Mouse (Mus musculus) heart, embryonic 14.5 days (tissue): ENCODE results near the gene Map2k6. TPM values are rescaled to one million over a fixed set of nuclear protein-coding genes. Genes with fewer than 3 reads are reported as not detected.

Experiments
- ATAC-seq: fragments of 200-750 bp; cut with Nextera tagmentation; 2 replicates; pipeline ENCODE4 v1.8.0; 2017; ENCODE audit warnings: low read depth, moderate TSS enrichment; ENCODE audit not compliant: insufficient number of reproducible peaks, insufficient read depth, low FRiP score
- H3K27ac ChIP-seq, 2 experiments: fragments of 200-500 bp in 1 of 2; fragments of 300-500 bp in 1 of 2; sonication (generic) in 1 of 2; replicated peaks in 1 of 2; 2 replicates each; pipeline ENCODE4 v1.5.1; 2012 to 2014; ENCODE audit warnings: low read depth in 2 of 2, low read length in 2 of 2, control low read depth in 1 of 2, mild to moderate bottlenecking in 1 of 2, mixed read lengths in 1 of 2; ENCODE audit not compliant: control insufficient read depth in 1 of 2, insufficient read depth in 1 of 2
- H3K27me3 ChIP-seq: fragments of 300-500 bp; sonication (generic); 2 replicates; pipeline ENCODE4 v1.6.1; 2014; ENCODE audit warnings: mild to moderate bottlenecking, low read length, control low read depth; ENCODE audit not compliant: control insufficient read depth, insufficient read depth
- H3K36me3 ChIP-seq: fragments of 300-500 bp; sonication (generic); 2 replicates; pipeline ENCODE4 v1.6.1; 2014; ENCODE audit warnings: mild to moderate bottlenecking, control low read depth, low read length, mixed read lengths; ENCODE audit not compliant: control insufficient read depth, insufficient read depth
- H3K4me1 ChIP-seq, 2 experiments: fragments of 200-500 bp in 1 of 2; fragments of 300-500 bp in 1 of 2; sonication (generic) in 1 of 2; 2 replicates each; pipeline ENCODE4 v1.6.1; 2012 to 2014; ENCODE audit warnings: low read length in 2 of 2, control low read depth in 1 of 2, mixed read lengths in 1 of 2; ENCODE audit not compliant: control insufficient read depth in 2 of 2, insufficient read depth in 2 of 2
- H3K4me2 ChIP-seq: fragments of 300-500 bp; sonication (generic); 2 replicates; pipeline ENCODE4 v1.6.1; 2014; ENCODE audit warnings: mild to moderate bottlenecking, low read length
- H3K4me3 ChIP-seq, 2 experiments: fragments of 200-500 bp in 1 of 2; fragments of 300-500 bp in 1 of 2; sonication (generic) in 1 of 2; 2 replicates each; pipeline ENCODE4 v1.5.1; 2012 to 2014; ENCODE audit warnings: low read length in 2 of 2, mild to moderate bottlenecking in 2 of 2, control low read depth in 1 of 2, low read depth in 1 of 2, moderate library complexity in 1 of 2; ENCODE audit not compliant: control insufficient read depth in 1 of 2, insufficient read depth in 1 of 2
- H3K9ac ChIP-seq: fragments of 300-500 bp; sonication (generic); 2 replicates; pipeline ENCODE4 v1.6.1; 2014; ENCODE audit warnings: mild to moderate bottlenecking, low read length
- H3K9me3 ChIP-seq: fragments of 300-500 bp; sonication (generic); 2 replicates; pipeline ENCODE4 v1.6.1; 2016; ENCODE audit warnings: low read length, control low read depth; ENCODE audit not compliant: control insufficient read depth
- WGBS: fragments of 180-500 bp; shearing (Covaris S2); extraction: QIAGEN DNeasy Blood & Tissue Kit; methylation state at CpG from one replicate; pipeline ENCODE4 v1.1.7; 2014; 5-methylcytosine and 5-hydroxymethylcytosine counted together
- polyA plus RNA-seq: library from polyadenylated mRNA; unstranded; fragments of >200 nt; fragmentation: Nextera tagmentation; extraction: Ambion mirVana; gene quantifications from 2 replicates; pipeline ENCODE4 v1.2.1, GENCODE M21; 2014

The Map2k6 gene
- polyA plus RNA-seq, 1 experiment from 2014 or later, result 18.8 TPM

DNA sequence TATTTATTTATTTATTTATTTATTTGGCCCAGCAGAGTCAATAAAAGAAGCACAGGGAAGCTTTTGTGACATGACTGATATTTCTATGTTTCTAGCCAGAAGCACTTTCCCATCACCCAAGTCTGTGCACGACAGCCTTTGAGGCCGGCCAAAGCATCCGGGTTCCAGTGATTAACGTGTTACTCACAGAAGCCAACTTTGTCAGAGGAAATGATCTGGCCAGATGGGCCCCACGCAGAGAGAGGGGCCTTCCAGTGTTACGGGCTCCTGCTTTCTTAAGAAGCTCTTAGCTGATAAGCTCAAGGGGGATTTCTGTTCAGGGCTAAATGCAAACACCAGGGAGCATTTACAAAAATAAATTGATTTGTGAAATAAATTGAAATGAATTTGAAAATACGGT is 40.4 kb downstream of the Map2k6 start:
- H3K4me1 ChIP-seq, result no peaks in the 10 kb centered on the region
- no peaks in the 10 kb centered on the region; the same call in 1 of the 2 replicates for H3K36me3 ChIP-seq
- H3K9me3 ChIP-seq, result 0 out of 2 replicates have a peak, but pooled peaks cover 3% of the 10 kb centered on the region
- WGBS, result 37% methylated on average over 7 of the region's 7 CpGs
- no peak overlapping the region for H3K4me2 ChIP-seq
- ATAC-seq, result no peak
- H3K27ac ChIP-seq, result no peak overlapping the region
- H3K27me3 ChIP-seq, result no peaks in the 10 kb centered on the region
- no peak overlapping the region for H3K9ac ChIP-seq
- no peak overlapping the region for H3K4me3 ChIP-seq

DNA sequence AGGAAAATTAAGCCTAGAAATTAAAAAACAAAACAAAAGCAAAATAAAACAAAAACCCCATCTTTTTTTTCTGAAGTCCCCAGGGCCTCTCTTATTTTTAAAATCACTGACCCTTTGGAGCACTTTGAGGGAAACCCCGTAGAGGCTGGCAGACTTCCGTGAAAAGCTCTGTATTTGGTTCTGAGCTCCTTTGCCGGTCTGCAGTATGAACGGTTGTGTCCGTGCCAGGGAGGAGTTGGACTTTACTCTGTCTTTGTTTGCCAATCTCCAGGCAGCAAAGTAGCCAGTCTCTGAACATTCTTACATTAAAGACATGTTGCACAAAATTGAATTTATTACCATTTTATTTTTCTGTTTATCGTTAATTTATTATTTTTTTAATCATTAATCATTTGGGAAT is 45.7 kb downstream of the Map2k6 start:
- H3K9me3 ChIP-seq, result 0 out of 2 replicates have a peak, but pooled peaks cover 3% of the 10 kb centered on the region
- H3K4me2 ChIP-seq, result no peak overlapping the region
- 85% methylated on average over 6 of the region's 6 CpGs for WGBS
- H3K36me3 ChIP-seq, result no peaks in the 10 kb centered on the region
- peaks cover 8 to 13% of the 10 kb centered on the region in 2 experiments for H3K4me1 ChIP-seq
- H3K27ac ChIP-seq, result no peak overlapping the region
- ATAC-seq, result no peak
- no peaks in the 10 kb centered on the region for H3K27me3 ChIP-seq
- H3K9ac ChIP-seq, result no peak overlapping the region
- H3K4me3 ChIP-seq, result no peak overlapping the region

DNA sequence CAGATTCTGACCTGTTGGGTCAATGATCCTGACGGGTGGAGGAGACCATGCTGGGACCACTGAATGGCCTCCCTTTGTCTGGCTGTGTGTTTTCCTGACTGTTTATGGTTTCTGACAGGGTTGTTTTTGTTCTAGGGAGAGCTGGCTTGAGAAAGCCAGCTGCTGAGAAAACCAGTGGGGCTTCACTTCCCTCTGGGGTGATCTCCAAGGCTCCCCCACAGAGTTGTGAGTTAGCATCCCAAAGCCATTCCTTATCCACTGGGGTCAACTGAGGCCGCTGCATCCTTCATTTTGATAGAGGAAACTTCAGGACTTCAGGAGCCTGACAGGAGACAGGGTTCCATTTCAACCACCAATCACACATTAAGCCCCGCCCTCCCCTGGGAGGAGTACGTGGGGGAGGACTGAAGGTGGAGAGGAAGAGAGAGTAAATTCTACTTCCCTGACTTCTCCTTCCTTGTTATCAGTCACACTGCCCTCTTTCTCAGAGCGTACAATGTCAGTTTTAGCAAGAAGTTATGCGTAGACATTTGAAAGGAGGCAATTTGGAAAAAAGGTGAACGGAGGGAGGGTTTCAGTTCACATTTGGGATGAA is 49.3 kb downstream of the Map2k6 start:
- H3K4me2 ChIP-seq, result peak overlapping the region; percentile 66
- H3K36me3 ChIP-seq, result no peaks in the 10 kb centered on the region
- WGBS, result 17% methylated on average over 7 of the region's 7 CpGs
- peak overlapping the region; percentile 58 for H3K9ac ChIP-seq
- no peak overlapping the region for H3K27ac ChIP-seq
- peak overlapping the region; percentile 18 to 37 for H3K4me3 ChIP-seq
- no peaks in the 10 kb centered on the region for H3K27me3 ChIP-seq
- no peaks in the 10 kb centered on the region for H3K9me3 ChIP-seq
- H3K4me1 ChIP-seq, result peaks cover 18 to 25% of the 10 kb centered on the region in 2 experiments
- no peak for ATAC-seq

DNA sequence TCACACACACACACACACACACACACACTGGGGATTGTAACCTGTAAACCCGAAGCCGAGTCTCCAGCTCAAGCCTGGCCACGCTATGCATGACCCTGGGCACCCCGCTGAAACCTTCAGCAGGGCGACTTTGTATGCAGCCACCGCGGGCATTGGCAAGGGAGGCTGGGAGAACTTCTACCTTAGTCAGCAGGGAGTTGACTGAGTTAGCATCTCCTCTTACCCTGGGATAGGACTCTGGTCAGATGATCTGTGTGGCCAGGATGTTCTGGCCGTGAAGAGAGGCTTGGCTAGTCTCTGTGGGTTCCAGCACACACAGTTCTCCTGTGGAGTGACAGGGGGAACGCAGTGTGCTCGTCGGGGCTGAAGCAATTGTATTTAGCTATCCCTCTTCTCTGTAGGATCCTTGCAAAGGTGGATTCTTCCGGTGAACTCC is 49.8 kb downstream of the Map2k6 start:
- Histone ChIP-seq H3K4me1 (peaks cover 18 to 25% of the 10 kb centered on the region in 2 experiments), H3K27ac (no peak overlapping the region)

DNA sequence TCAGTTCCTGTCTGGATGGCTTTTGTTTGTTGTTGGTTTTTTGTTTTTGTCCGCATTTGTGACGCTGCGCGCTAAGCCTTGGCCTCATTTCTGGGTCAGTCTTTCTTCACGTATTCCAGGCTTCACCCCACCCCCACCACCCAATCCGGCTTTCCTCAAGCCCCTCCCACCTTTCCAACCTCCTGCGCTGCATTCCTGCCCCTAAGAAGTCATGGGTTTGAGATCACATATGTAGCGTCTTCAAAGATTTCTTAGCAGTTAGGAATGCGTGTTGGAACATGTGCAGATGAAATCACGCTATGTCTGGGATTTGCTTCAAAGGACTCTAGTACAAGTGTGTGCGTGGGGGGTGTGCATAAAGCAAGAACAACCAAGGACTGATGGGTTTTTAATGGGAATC is 50.3 kb downstream of the Map2k6 start:
- peaks cover 18 to 25% of the 10 kb centered on the region in 2 experiments for H3K4me1 ChIP-seq
- H3K27me3 ChIP-seq, result no peaks in the 10 kb centered on the region
- H3K36me3 ChIP-seq, result no peaks in the 10 kb centered on the region
- no peaks in the 10 kb centered on the region for H3K9me3 ChIP-seq
- H3K4me3 ChIP-seq, result peak overlapping the region; percentile 18 to 37
- peak overlapping the region; percentile 58 for H3K9ac ChIP-seq
- WGBS, result 11% methylated on average over 11 of the region's 11 CpGs
- H3K27ac ChIP-seq, result no peak overlapping the region
- no peak for ATAC-seq
- H3K4me2 ChIP-seq, result peak overlapping the region; percentile 66

More for the DNA sequence above, 49.8 kb downstream of the Map2k6 start:
- Histone ChIP-seq H3K4me3 (peak overlapping the region; percentile 18 to 37), H3K4me2 (peak overlapping the region; percentile 66), H3K9me3 (no peaks in the 10 kb centered on the region), H3K27me3 (no peaks in the 10 kb centered on the region), H3K36me3 (no peaks in the 10 kb centered on the region), H3K9ac (peak overlapping the region; percentile 58)
- ATAC-seq, result no peak
- 2% methylated on average over 12 of the region's 12 CpGs for WGBS

DNA sequence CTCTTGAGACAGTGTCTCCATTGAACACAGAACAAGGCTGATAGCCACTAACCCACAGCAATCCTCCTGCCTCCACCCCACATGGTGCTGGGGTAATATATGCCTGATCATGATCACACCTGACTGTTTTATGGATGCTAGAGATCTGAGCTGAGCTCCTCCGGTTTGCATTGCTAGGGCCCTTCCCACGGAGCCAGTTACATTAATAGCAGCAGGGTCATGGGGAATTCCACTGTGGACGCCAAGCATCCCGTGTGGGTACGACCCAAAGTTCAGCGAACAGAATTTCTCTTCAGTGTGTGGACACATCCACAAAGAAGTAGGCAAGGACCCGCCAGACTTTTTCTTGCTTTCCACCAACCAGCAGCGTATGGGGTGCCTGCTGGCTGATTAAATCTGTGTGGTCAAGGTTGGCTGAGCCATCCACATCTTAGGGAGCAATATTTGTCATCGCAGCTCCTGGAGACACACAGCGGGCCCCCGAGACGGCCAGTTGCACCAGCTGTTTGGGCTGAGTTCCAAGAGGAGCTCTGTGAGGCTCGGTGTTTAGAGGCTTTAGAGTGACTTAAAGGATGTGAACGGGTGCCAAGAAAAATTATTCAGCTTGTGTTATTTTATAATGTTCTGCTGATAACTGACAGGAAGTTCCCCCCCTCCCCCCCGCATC is 51.3 kb downstream of the Map2k6 start:
- WGBS, result 51% methylated on average over 15 of the region's 15 CpGs
- Histone ChIP-seq H3K36me3 (no peaks in the 10 kb centered on the region), H3K9me3 (no peaks in the 10 kb centered on the region), H3K4me2 (peak overlapping the region; percentile 4), H3K4me3 (no peak overlapping the region), H3K9ac (no peak overlapping the region), H3K4me1 (peaks cover 18 to 25% of the 10 kb centered on the region in 2 experiments), H3K27me3 (no peaks in the 10 kb centered on the region), H3K27ac (no peak overlapping the region)
- no peak for ATAC-seq

DNA sequence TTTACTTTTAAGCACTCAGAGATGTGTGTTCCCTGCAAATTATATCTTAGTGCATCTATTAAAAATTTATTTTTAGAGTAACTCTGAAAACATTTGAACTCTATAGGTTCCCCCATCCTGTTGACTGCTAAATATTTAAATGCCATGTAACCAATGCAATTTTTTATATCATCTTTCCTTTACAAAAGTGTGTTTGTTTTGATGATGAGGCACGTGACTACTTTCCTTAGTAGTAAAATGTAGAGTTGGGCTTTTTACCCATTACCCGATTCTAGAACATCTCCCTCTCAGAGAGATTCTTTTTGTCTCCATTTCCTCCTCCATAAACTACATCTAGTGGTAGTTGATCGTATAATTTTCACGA is 51.8 kb downstream of the Map2k6 start:
- Histone ChIP-seq H3K9me3 (no peaks in the 10 kb centered on the region), H3K4me1 (peaks cover 18 to 25% of the 10 kb centered on the region in 2 experiments), H3K4me3 (no peak overlapping the region), H3K27me3 (no peaks in the 10 kb centered on the region), H3K4me2 (no peak overlapping the region), H3K9ac (no peak overlapping the region), H3K36me3 (no peaks in the 10 kb centered on the region), H3K27ac (no peak overlapping the region)
- WGBS, result 75% methylated on average over 4 of the region's 4 CpGs
- ATAC-seq, result no peak
